Mouse (Mus musculus): ENCODE data around the gene Akap6. TPM values are rescaled to one million over a fixed set of nuclear protein-coding genes. Genes with fewer than 3 reads are reported as not detected.
A peak's percentile ranks its signal among the peaks of the same experiment; 100 is the strongest.

Gene Akap6
- polyA plus RNA-seq, 1 experiment from 2014 or later: 18.3 TPM

- peaks cover 9% of the 10 kb centered on the region; the same call in 1 of the 2 replicates for H3K4me1 ChIP-seq
- no peaks in the 10 kb centered on the region for H3K9me3 ChIP-seq
- H3K27ac ChIP-seq: no peak overlapping the region
- H3K4me2 ChIP-seq: no peak overlapping the region
- H3K4me3 ChIP-seq (replicated peaks): no peak overlapping the region
- ATAC-seq (ENCODE audit: low FRiP score): no peak
- no peak overlapping the region for H3K9ac ChIP-seq
- H3K36me3 ChIP-seq (replicated peaks): no peaks in the 10 kb centered on the region
- H3K27me3 ChIP-seq: no peaks in the 10 kb centered on the region
- WGBS: 87% methylated on average over 3 of the region's 3 CpGs
Measured at GRCm38 (mm10) chr12:52871604-52872003, 172.4 kb downstream of the Akap6 start.

DNA sequence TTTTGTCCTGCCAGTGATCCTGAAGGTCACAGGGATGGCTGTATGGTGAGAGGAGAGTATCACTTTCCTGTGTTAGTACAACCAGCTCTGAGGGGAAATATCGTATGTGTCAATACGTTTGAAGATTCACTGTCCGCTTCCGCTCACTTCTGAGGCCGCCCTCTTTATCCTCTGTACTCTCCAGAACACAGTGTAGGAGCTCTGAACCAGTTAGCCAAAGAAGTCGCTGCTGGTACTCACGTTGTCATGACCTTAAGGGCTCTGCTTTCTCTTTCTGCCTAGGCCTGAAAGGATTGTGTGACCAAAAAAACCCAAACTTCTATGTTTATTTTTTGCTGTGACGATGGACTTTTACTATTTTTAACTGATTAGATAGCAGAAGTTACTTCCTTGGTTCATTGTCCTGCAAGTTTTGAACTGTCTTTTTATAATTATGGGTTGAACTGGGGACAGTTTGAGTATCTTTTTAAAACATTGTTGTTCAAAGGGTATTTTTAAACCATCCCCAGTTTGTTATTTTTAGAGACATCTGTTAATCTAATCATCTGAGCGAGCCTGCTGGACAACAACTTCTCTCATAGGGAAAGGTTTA is 175.2 kb downstream of the Akap6 start:
- no peak overlapping the region for H3K4me3 ChIP-seq (replicated peaks)
- H3K4me2 ChIP-seq: no peak overlapping the region
- H3K4me1 ChIP-seq: peaks cover 4% of the 10 kb centered on the region; the same call in 1 of the 2 replicates
- H3K9ac ChIP-seq: no peak overlapping the region
- no peak overlapping the region for H3K27ac ChIP-seq
- no peak for ATAC-seq (ENCODE audit: low FRiP score)
- H3K9me3 ChIP-seq: no peaks in the 10 kb centered on the region
- H3K36me3 ChIP-seq (replicated peaks): no peaks in the 10 kb centered on the region
- WGBS: 88% methylated on average over 9 of the region's 9 CpGs
- no peaks in the 10 kb centered on the region for H3K27me3 ChIP-seq

DNA sequence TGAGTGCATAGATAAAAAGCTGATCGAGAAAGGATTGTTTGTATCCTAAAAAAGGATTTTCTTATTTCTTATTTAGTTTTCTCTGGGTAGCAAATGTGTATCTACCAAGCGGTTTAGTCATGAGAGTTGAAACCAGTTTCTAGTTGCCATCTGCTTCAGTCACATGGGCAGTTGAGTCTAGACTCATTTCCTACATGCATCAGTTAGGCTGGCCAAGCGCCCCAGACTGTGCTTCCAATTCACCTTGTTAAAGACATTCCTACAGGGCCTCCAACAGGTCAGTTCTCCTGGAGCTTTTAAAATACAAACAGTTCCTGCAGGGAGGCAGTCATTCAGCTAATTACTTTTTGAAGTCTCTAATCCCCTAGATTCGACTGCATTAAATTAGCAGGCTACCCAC is 176.9 kb downstream of the Akap6 start:
- Histone ChIP-seq H3K4me2 (no peak overlapping the region), H3K9me3 (no peaks in the 10 kb centered on the region), H3K9ac (no peak overlapping the region), H3K4me3 (replicated peaks) (no peak overlapping the region), H3K36me3 (replicated peaks) (peaks cover 6% of the 10 kb centered on the region; the same call in 1 of the 2 replicates), H3K27me3 (no peaks in the 10 kb centered on the region), H3K27ac (no peak overlapping the region), H3K4me1 (peaks cover 4% of the 10 kb centered on the region; the same call in 1 of the 2 replicates)
- ATAC-seq (ENCODE audit: low FRiP score): no peak
- 33% methylated on average over 4 of the region's 4 CpGs for WGBS

- no peak overlapping the region for H3K4me3 ChIP-seq (replicated peaks)
- ATAC-seq (ENCODE audit: low FRiP score): no peak
- H3K4me1 ChIP-seq: peaks cover 4% of the 10 kb centered on the region; the same call in 1 of the 2 replicates
- no peaks in the 10 kb centered on the region for H3K9me3 ChIP-seq
- H3K9ac ChIP-seq: no peak overlapping the region
- H3K4me2 ChIP-seq: no peak overlapping the region
- WGBS: 81% methylated on average over 8 of the region's 8 CpGs
- peaks cover 7% of the 10 kb centered on the region; the same call in 1 of the 2 replicates for H3K36me3 ChIP-seq (replicated peaks)
- no peaks in the 10 kb centered on the region for H3K27me3 ChIP-seq
- no peak overlapping the region for H3K27ac ChIP-seq
Measured at GRCm38 (mm10) chr12:52876978-52877769, 178.0 kb downstream of the Akap6 start.

- Histone ChIP-seq H3K9me3 (no peaks in the 10 kb centered on the region), H3K27me3 (no peaks in the 10 kb centered on the region), H3K4me2 (no peak overlapping the region), H3K9ac (no peak overlapping the region), H3K27ac (no peak overlapping the region), H3K4me3 (replicated peaks) (no peak overlapping the region), H3K4me1 (peaks cover 4% of the 10 kb centered on the region; the same call in 1 of the 2 replicates), H3K36me3 (replicated peaks) (peaks cover 7% of the 10 kb centered on the region; the same call in 1 of the 2 replicates)
- 92% methylated on average over 8 of the region's 8 CpGs for WGBS
- ATAC-seq (ENCODE audit: low FRiP score): no peak
Measured at GRCm38 (mm10) chr12:52879324-52879723, 180.1 kb downstream of the Akap6 start.

GRCm38 (mm10) chr12:52892519-52892918 is 193.3 kb downstream of the Akap6 start:
- H3K27me3 ChIP-seq: no peaks in the 10 kb centered on the region
- no peak for ATAC-seq (ENCODE audit: low FRiP score)
- H3K4me1 ChIP-seq: peaks cover 3% of the 10 kb centered on the region; the same call in 1 of the 2 replicates
- 91% methylated on average over 7 of the region's 7 CpGs for WGBS
- no peak overlapping the region for H3K9ac ChIP-seq
- no peak overlapping the region for H3K4me3 ChIP-seq (replicated peaks)
- H3K27ac ChIP-seq: no peak overlapping the region
- H3K36me3 ChIP-seq (replicated peaks): peaks cover 7% of the 10 kb centered on the region
- no peak overlapping the region for H3K4me2 ChIP-seq
- no peaks in the 10 kb centered on the region for H3K9me3 ChIP-seq

DNA sequence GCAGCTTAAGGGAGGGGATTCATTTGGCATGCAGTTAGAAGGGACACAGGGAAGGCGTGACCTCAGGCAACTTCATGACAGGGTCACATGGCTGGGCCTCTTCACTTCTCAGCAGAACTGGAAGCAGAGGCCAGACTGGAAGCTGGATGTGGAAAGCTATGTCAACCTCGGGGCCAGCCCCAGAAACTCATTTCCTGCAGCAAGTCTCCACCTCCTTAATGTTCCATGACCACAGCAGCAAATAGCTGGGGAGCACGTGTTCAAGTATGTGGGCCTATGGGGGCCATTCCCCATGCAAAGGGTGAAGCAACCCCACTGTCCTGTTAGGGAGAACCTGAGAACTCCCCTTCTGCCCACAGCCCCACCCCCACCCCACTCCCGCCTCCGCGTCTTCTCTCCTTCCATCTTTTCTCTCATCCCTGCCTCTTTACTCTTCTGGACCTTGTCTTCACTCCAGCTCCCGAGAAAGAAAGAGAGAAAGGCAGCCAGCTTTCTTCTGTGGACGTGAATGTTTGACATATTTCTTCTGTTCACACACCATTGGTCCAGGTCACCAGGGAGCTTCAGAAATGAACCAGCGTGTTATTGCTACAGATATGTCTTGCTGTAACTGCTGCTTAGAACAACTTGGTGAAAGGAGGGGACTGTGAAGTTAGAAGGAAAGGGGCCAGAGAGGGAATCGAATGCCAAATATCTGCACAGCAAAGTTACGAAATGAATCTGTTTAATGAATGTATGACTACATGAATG is 194.6 kb downstream of the Akap6 start:
- 88% methylated on average over 11 of the region's 11 CpGs for WGBS
- H3K9me3 ChIP-seq: no peaks in the 10 kb centered on the region

DNA sequence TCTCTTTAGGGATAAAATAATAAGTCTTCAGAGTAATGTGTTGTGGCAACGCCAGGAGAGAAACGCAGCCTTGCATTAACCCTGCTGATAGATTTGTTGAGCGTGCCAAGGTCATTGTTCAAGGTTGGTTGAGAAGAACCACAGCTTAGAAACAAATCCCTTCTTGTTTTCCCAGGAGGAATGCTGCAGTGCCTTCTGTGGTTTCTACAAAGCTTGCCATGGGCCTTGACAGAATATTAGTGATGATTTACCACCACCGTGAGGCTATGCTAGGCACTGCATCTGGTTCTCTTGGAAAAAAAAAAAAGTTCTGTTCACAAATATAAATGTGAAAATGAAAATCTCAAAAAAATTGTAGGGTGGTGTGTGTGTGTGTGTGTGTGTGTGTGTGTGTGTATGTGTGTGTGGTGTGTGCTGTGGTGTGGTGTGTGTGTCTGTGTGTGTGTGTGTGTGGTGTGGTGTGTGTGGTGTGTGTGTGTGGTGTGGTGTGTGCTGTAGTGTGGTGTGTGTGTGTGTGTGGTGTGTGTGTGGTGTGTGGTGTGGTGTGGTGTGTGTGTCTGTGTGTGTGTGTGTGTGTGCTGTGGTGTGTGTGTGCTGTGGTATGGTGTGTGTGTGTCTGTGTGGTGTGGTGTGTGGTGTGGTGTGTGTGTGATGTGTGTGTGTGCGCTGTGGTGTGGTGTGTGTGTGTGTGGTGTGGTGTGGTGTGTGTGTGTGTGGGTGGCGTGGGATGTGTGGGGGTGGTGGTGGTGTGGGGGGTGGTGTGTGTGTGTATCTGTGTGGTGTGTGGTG is 196.7 kb downstream of the Akap6 start:
- ATAC-seq (ENCODE audit: low FRiP score): no peak
- H3K27ac ChIP-seq: 0 out of 2 replicates have a peak overlapping the region, but pooled peaks have one; percentile 42
- peaks cover 3% of the 10 kb centered on the region; the same call in 1 of the 2 replicates for H3K4me1 ChIP-seq
- WGBS: 37% methylated on average over 6 of the region's 6 CpGs
- no peak overlapping the region for H3K4me3 ChIP-seq (replicated peaks)
- H3K9ac ChIP-seq: no peak overlapping the region
- no peaks in the 10 kb centered on the region for H3K9me3 ChIP-seq
- H3K36me3 ChIP-seq (replicated peaks): no peaks in the 10 kb centered on the region
- H3K27me3 ChIP-seq: no peaks in the 10 kb centered on the region
- H3K4me2 ChIP-seq: no peak overlapping the region

More for the DNA sequence above, 194.6 kb downstream of the Akap6 start:
- Histone ChIP-seq H3K4me2 (no peak overlapping the region), H3K27me3 (no peaks in the 10 kb centered on the region), H3K36me3 (replicated peaks) (no peaks in the 10 kb centered on the region), H3K9ac (no peak overlapping the region), H3K27ac (no peak overlapping the region), H3K4me1 (peaks cover 3% of the 10 kb centered on the region; the same call in 1 of the 2 replicates), H3K4me3 (replicated peaks) (no peak overlapping the region)
- ATAC-seq (ENCODE audit: low FRiP score): no peak

- H3K9ac ChIP-seq: no peak overlapping the region
- no peak overlapping the region for H3K27ac ChIP-seq
- H3K27me3 ChIP-seq: no peaks in the 10 kb centered on the region
- no peaks in the 10 kb centered on the region for H3K9me3 ChIP-seq
- H3K4me3 ChIP-seq (replicated peaks): no peak overlapping the region
- H3K4me1 ChIP-seq: peaks cover 3% of the 10 kb centered on the region; the same call in 1 of the 2 replicates
- WGBS: 68% methylated on average over 3 of the region's 3 CpGs
- no peak for ATAC-seq (ENCODE audit: low FRiP score)
- H3K36me3 ChIP-seq (replicated peaks): no peaks in the 10 kb centered on the region
- H3K4me2 ChIP-seq: no peak overlapping the region
Measured at GRCm38 (mm10) chr12:52896785-52897184, 197.6 kb downstream of the Akap6 start.

DNA sequence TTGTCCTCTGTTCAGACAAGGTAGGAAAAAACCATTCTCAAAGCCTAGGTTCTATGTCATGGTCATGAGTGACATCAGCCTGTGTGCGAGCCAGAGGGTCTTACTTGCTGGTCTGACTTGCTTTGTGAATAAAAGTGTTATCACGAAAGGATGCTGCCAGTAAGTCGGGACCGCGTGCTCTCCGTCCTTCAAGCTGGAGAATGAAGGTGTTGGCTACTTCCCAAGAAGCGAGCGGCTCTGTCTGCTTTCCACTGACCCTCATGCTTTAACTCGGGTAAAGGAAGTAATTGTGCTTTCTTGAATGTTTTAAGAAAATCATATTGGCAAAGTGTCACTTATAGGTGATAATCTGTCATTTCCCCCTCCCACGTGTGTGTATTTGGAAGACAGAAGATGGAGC is 198.9 kb downstream of the Akap6 start:
- H3K9ac ChIP-seq: no peak overlapping the region
- H3K4me1 ChIP-seq: peaks cover 3% of the 10 kb centered on the region; the same call in 1 of the 2 replicates
- no peaks in the 10 kb centered on the region for H3K36me3 ChIP-seq (replicated peaks)
- no peak overlapping the region for H3K27ac ChIP-seq
- no peaks in the 10 kb centered on the region for H3K27me3 ChIP-seq
- 88% methylated on average over 10 of the region's 10 CpGs for WGBS
- H3K4me3 ChIP-seq (replicated peaks): no peak overlapping the region
- ATAC-seq (ENCODE audit: low FRiP score): no peak
- H3K4me2 ChIP-seq: no peak overlapping the region
- H3K9me3 ChIP-seq: no peaks in the 10 kb centered on the region

DNA sequence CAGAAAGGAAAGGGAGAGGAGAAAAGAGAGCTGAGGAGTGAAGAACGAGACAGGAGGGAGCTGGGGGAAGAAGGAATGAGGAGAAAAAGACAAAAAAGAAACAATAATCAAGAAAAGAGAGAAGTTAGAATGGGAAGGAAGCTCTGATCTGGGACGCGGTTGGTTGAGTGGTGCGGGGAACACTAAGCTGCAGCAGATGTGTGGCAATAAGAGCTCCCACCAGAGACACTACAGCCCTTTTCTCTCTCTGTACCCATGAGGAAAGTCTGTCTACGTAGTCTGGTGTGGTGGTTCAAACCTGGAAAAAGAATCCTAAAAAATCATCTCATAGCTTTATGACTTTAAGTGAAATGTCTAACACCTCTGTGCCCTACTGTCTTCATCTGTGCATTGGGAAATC is 204.9 kb downstream of the Akap6 start:
- Histone ChIP-seq H3K9ac (no peak overlapping the region), H3K4me2 (no peak overlapping the region), H3K4me3 (replicated peaks) (no peak overlapping the region), H3K27me3 (no peaks in the 10 kb centered on the region), H3K9me3 (no peaks in the 10 kb centered on the region), H3K4me1 (peaks cover 4% of the 10 kb centered on the region; the same call in 1 of the 2 replicates), H3K27ac (no peak overlapping the region), H3K36me3 (replicated peaks) (no peaks in the 10 kb centered on the region)
- ATAC-seq (ENCODE audit: low FRiP score): no peak
- 85% methylated on average over 5 of the region's 5 CpGs for WGBS
